Mouse (Mus musculus) left cerebral cortex, postnatal 4 days (tissue): ENCODE results near the gene Trafd1. TPM values are rescaled to one million over a fixed set of nuclear protein-coding genes. Genes with fewer than 3 reads are reported as not detected.
"Not testable (repeated sequence)": the region's sequence is repeated elsewhere in the genome, so short reads cannot be mapped to it uniquely, and the experiment has no call there.

Experiments used
- DNase-seq: peaks from one replicate; pipeline ENCODE4 v3.0.0-alpha.2; 2022
- intact Hi-C: fragments of 180-260 bp; cut with DNase I; formaldehyde crosslinking; loops from one replicate; pipeline ENCODE4 v1.15.1; 2025
- total RNA-seq, 2 experiments: library from RNA; stranded (reverse); gene quantifications; 2 replicates each; pipeline ENCODE4 v1.2.3; 2021

Gene Trafd1
- total RNA-seq, 2 experiments from 2014 or later, result 111 to 120 TPM

DNA sequence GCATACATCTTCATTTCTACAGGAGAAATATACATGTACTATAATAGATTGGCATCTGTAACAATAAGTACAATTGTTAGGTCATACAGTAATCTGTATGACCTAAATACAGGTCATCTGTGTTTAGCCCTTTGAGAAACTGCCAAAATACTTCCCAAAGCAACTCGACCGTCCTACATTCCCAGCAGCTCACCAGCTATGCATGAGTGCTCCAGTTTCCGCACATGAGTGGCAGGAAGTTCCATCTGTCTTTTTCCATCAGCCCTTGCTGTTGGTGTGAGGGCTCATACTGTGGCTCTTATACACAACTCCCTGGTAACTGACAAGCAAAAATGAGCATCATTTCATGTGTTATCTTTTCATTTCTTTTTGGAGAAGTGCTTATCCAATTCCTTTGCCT, 49.4 kb downstream of the Trafd1 start:
- DNase-seq, result no peak
- intact Hi-C loops, result no loop called here

DNA sequence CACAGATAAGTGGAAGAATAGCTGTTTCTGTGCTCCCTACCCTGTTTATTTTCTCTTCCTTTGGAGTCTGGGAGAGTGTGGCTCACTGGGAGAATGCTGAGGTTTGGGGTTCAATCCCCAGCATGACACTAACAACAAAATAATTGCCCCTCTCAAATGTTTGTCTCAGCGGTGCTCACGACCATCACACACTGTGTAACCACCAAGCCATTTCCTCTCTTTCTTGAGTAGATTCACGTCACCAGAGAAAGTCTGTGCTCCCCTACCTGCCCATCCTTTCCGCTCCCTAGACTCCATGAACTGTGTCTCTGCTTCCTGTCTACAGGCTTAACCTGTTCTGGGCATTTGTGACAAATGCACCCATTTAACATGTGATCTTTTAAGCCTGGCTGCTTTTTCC, 50.0 kb downstream of the Trafd1 start:
- intact Hi-C loops, result no loop called here
- no peak for DNase-seq

DNA sequence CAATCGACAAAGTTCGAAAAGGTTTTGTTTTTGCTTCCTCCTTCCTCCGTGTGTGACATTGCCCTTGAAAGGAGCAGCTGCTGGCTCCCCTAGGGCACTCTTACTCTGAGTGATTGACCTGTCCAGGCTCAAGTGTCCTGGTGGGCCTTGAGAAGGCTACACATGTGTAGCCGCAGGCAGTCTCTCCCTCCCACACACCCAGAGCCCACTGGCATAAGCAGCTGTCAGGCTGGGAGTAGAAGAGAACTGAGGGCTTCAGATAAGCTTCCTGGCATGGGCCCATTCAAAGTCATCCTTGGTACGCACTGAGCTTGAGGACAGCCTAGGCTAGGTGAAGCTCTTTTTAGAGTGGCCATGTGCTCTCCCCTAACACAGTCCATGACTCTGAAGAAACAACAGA, 51.0 kb downstream of the Trafd1 start:
- intact Hi-C loops, result no loop called here
- no peak for DNase-seq

DNA sequence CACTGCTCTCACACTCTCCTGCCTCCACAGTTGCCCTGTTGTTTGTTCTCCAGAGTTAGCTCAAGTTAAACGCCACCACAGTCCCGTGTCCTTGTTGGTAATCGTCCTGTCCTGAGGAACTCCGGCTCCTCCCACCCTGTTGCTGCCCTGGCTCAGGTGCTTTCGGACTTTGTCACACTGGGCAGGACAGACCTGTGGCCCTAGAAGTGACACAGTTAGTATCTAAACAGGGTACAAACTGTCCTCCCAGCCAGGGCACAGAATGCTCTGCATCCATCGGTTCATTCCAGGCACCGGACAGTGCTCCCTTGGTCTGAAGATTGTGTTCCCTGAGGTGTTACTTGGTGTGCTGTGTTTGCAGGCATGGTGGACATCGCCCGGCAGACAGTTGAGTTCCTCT, 51.5 kb downstream of the Trafd1 start:
- intact Hi-C loops, result no loop called here

DNA sequence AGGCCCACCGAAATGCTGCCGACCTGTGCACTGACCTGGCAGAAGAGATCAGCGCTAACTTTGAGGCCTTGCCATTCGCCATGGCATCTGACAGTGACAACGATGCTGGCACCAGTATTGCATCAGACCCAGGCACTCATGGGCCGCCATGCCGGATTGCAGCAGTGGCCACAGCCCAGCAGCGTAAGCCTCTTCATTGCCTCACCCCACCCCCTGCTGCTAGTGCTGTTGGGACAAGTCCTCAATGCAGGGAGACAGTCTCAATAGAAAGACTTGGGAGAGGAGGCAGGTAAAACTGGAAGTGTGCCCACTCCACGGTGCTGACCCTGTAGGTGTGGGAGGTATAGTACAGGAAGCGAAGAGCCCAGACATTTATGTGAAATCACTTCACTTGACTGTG, 53.7 kb downstream of the Trafd1 start:
- intact Hi-C loops, result no loop called here

More for the DNA sequence above, 51.5 kb downstream of the Trafd1 start:
- no peak for DNase-seq

DNA sequence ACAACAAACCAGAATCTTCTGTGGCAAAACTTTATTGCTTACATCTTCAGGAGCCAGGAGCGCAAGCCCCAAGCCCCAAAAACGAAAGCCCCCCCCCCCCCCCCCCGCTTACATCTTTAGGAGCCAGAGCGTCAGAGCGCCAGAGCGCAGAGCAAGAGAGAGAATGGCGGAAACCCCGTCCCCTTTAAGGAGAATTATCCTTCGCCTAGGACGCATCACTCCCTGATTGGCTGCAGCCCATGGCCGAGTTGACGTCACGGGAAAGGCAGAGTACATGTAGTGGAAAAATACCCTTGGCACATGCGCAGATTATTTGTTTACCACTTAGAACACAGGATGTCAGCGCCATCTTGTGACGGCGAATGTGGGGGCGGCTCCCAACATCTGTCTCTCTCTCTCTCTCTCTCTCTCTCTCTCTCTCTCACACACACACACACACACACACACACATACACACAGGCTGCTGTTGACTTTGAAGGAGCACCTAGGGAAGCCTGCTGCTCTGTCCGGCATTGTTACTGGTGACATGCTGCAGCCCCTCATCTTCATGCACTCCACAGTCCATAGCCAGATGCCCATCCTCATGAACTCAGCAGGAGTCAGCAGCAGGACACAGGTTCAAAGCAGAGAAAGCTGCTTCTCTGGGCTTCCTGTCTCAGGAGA, 55.1 kb downstream of the Trafd1 start:
- DNase-seq, intact Hi-C loops: not testable (repeated sequence)

More for the DNA sequence above, 53.7 kb downstream of the Trafd1 start:
- DNase-seq, result no peak

DNA sequence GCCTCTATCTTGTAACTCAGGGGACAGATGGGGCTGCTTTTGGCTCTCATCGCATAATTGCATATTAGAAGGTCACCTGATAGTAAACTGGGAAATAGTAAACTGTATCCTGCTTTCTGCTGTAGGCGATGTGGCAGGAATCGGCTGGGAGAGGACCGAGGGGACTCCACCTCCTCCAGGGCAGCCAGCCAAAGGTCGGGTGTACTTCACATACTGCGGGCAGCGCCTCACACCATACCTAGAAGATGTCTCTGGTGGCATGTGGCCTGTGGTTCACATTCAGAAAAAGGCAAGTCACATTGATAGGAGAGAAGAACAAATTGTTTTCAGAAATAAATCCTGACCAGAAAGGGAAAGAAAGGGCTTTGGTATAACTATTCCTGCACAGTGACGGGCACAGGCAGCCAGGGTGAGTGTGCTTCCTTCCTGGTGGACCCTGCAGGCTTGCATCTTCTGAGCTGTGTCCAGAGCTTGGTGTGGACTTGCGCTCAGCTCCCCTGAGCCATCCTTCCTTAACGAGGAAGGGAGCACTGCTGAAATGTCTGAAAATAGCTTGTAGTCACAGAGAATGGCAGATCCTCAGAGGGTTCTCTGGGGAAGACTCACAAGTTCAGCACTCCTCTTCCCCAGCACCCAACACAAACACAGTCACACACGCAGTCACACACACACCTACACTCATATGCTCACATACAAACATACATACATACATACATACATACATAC, 55.9 kb downstream of the Trafd1 start:
- intact Hi-C loops, result no loop called here
- no peak for DNase-seq

DNA sequence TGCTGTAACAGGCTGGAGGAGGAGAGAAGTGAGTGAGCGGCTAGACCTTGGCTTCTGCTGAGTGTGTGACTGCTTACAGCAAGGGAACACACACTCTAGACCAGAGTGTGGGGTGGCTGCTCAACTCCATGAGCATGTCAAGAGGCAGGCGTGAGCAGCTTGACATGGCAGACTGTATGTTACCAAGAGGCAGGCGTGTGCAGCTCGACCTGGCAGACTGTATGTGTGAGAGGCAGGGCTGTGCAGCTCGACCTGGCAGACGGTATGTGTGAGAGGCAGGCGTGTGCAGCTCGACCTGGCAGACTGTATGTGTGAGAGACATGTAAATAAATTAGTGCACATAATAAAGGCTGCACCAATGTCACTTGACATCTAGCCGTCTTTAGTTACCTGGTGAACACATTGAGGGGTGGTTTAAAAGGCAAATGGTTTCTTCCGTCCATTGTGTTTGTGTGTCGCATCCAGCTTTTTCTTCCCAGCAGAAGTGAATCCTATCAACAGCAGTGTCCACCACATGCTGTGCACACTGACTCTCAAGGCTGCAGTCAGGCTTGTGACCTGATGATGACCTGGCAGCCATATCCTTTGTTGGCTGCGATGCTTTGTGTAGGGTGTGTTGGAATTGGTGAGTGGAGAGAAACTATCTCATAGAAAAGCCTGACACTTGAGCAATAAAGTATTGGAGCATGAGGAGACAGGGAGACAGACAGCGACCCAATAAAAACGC, 59.2 kb downstream of the Trafd1 start:
- no peak for DNase-seq
- intact Hi-C loops, result no loop called here

Other genes with a start within 250 kb of the Trafd1 start
- 10 to 100 TPM; 74.1 to 76.3 TPM for gene Ptpn11, start 194.2 kb downstream of the Trafd1 start, total RNA-seq
- gene Rpl6, start 181.2 kb downstream of the Trafd1 start, total RNA-seq, result 100 to 1,000 TPM; 639 to 650 TPM
- gene Hectd4, start 165.4 kb downstream of the Trafd1 start, total RNA-seq, result 100 to 1,000 TPM; 202 to 219 TPM
- 10 to 100 TPM; 49.3 to 51.0 TPM for gene Naa25, start 12.3 kb upstream of the Trafd1 start, total RNA-seq
- 1 to 10 TPM; 1.9 TPM for gene Tmem116, start 66.3 kb upstream of the Trafd1 start, total RNA-seq
- 100 to 1,000 TPM; 159 to 164 TPM for gene Erp29, start 66.9 kb upstream of the Trafd1 start, total RNA-seq
- gene Adam1b, start 117.8 kb upstream of the Trafd1 start, total RNA-seq, result not detected
- gene Adam1a, start 159.8 kb upstream of the Trafd1 start, total RNA-seq, result 10 to 100 TPM; 17.4 to 18.2 TPM
- gene Gm42878, start 159.8 kb upstream of the Trafd1 start, total RNA-seq, result not detected
- gene Mapkapk5, start 160.3 kb upstream of the Trafd1 start, total RNA-seq, result 100 to 1,000 TPM in 1 of 2 experiments, 10 to 100 TPM in 1; 99.3 to 102 TPM
- 10 to 100 TPM; 87.4 to 90.9 TPM for gene Aldh2, start 208.2 kb upstream of the Trafd1 start, total RNA-seq
- gene Acad12, start 233.3 kb upstream of the Trafd1 start, total RNA-seq, result 1 to 10 TPM; 3.7 TPM